Mouse (Mus musculus) lung, postnatal 14 days (tissue): ENCODE results near the gene Wdr4.
"Not testable (repeated sequence)": the region's sequence is repeated elsewhere in the genome, so short reads cannot be mapped to it uniquely, and the experiment has no call there.

ENCODE experiments used
- DNase-seq: peaks from one replicate; pipeline ENCODE4 v3.0.0; 2021

Gene Wdr4

GRCm38 (mm10) chr17:31519946-31520838, at the start of gene Wdr4, which contains the start of gene Ndufv3:
Gene Wdr4 (minus strand): TSS chr17:31519980.
Gene Ndufv3 (plus strand): TSS chr17:31520115.
- peak; percentile 99 for DNase-seq

GRCm38 (mm10) chr17:31566276-31566675, 46.5 kb upstream of the Wdr4 start:
- DNase-seq: no peak

GRCm38 (mm10) chr17:31565141-31566056, 45.6 kb upstream of the Wdr4 start:
- DNase-seq: peak; percentile 68

- DNase-seq: no peak
These were observed 45.0 kb upstream of the Wdr4 start for GRCm38 (mm10) chr17:31564858-31565140.

DNA sequence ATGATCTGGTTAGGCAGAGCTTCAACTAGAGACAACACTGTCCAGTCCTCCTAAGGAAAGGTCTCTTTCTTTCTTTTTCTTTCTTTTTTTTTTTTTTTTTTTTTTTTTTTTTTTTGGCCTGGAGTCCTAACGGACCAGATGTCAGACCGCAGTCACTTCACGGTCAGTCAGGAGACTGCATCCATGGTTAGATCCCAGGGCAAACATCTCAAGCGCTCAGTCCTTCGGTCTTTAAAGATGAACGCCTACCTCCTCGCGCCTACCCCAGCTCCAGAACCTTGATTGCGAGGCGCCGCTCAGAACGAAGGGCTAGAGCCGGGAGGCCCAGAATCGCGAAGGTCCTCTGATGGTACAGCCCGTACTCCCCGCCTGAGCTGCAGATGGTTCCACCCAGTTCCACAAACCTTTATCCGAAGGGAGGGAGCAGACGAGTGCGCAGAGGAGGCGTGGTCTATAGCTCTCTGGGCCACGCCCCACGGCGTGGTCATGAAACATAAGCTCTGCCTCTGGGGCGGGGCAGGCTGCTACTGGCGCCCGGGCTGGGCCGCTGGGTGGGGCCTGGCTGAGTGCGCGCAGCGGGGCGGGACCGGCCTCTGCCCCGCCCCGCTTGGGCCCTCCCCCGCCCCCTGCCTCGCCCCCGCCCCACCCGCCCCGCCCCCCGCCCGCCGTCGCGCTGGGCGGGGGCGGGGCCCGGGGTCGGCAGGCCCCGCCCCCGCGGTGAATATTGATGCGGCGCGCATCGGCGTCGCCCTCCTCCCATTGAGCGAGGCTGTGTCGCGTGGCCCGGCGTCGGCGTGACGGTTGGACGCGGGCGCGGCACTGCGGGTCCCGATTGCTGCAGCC, 44.5 kb upstream of the Wdr4 start, which contains the start of gene Pknox1:
Gene Pknox1, plus strand, starts transcription at position 720 of the 843 bp plus-strand sequence.
- DNase-seq: peak; percentile 98

DNA sequence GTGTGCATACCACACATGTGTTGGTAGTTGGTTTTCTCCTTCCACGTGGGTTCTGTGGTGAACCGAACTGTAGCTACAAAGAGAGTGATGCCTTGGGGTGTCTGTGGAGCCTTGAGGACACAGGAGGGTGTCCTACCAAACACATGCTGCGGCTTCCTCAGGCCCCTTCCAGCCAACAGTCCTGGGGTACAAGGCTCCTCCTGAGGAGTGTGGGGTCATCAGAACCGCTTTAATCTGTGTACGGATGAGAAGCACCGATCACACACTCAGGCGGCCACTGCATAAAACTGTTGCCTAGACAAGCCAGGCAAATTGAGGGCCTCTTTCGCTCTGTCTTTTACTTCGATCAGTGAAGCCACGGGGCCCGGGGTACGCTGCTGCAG, 43.8 kb upstream of the Wdr4 start:
- DNase-seq: peak; percentile 40

DNA sequence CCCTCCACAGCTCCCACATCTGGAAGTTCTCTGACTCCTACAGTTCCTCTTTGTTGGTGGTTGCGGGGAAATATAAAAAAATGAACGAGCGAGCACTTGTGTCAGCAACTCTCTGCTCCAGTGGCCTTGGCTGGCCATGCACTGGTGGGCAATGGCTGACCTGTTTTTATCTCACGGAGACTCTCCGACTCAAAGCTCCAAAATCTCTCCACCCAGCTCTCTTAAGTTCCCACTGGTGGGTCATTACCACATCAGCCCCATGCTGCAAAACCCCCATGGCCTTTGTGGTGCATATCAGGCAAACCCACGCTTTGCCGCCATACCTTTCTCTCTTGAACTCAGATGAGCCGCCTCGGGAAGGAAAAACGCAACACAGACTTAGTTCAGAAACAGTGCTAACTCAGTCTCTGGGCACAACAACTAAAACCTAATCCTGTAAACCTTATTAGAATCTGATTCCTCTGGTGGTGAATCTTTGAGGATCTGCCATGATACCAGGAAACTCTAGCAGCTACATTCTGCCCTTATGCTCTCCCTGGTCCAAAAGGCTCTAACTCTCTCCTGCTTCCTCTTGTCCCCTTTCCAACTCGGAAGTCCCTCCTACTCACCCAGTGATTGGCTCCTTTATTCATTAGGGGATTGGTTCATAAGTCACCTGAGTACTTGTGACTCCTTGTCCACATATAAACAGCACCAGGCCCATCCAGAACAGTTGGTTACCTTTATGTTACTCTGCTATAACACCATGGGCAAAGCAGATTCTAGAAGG, 39.4 kb upstream of the Wdr4 start:
- no peak for DNase-seq

DNA sequence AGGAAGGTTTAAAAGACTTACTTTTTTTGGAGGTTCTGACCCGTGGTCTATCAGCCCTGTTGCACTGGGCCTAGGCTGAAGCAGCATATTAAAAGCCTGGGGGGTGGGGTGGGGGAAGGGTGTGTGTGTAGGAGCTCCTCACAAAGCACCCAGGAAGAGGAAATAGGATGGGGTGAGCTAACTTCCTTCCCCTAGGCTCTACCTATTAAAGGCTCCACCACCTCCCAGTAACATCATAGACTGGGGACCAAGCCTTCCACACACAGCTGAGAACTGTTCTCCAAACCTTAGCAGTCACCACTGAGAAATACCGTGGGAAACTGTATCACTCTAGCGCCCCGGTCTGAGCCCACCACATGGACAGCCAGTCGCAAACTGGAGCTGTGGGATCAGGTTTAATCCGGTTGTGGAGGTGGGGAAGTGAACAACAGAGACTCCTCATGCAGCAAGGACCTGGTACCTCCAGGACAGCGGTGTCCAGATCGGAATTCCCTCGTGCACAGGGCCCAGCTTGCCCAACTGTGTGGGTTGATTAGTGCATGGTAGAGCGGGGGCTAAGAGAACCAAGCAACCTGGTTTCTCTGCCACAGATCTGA, 38.3 kb upstream of the Wdr4 start:
- no peak for DNase-seq

GRCm38 (mm10) chr17:31557124-31557880, 37.5 kb upstream of the Wdr4 start:
- peak; percentile 46 for DNase-seq

DNA sequence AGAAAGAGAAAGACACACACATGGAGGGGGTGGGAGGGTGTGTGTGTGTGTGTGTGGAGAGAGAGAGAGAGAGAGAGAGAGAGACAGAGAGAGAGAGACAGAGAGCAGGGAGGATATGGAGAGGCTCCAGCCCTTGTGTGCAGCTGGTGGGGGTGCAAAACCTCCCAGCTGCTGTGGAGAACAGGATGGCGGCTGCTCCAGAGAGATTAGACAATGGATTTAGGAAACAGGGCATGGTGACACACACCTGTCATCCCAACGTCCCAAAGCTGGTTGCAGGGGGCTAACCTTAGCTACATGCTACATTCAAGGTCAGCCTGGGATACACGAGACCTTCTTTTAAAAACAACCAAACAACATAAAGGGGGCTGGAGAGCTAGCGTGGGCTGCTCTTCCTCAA, 36.5 kb upstream of the Wdr4 start:
- no peak for DNase-seq

DNA sequence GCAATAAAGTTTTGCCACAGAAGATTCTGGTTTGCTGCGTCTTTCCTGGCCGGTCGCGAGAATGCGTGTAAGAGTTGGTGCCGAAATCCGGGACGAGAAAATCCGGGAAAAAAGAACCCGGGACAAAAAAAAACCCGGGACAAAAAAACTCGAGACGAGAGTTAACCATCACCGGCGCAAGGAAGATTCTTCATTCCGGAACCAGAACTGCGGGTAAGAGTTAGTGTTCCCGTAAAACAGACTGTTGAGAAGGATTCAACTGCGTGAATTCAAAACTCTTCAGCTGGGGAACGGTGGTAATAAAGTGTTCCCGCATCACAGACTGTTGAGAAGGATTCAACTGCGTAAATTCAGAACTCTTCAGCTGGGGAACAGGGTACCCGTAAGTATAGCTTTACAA, 32.8 kb upstream of the Wdr4 start:
- not testable (repeated sequence) for DNase-seq

- no peak for DNase-seq
These were observed 29.6 kb upstream of the Wdr4 start for GRCm38 (mm10) chr17:31549389-31549788.

DNA sequence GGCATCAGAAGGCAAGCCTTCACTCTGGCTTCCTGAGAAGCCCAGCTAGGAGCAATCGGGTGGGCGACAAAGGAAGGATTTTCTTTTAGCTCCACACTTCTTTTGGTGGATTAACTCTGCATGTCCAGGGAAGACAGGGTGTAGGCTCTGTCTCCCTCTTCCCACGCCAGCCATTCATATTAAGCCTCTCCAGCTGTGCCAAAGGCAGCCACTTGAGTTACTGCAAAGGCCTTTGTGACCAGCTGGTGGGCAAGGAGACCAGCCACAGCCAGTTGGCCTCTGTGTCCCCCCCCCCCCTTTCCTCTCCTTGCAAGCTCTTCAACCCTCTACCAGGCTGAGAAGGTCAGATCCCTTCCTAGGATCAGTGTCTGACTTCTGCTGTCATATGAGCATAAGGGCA, 28.2 kb upstream of the Wdr4 start:
- DNase-seq: no peak

DNA sequence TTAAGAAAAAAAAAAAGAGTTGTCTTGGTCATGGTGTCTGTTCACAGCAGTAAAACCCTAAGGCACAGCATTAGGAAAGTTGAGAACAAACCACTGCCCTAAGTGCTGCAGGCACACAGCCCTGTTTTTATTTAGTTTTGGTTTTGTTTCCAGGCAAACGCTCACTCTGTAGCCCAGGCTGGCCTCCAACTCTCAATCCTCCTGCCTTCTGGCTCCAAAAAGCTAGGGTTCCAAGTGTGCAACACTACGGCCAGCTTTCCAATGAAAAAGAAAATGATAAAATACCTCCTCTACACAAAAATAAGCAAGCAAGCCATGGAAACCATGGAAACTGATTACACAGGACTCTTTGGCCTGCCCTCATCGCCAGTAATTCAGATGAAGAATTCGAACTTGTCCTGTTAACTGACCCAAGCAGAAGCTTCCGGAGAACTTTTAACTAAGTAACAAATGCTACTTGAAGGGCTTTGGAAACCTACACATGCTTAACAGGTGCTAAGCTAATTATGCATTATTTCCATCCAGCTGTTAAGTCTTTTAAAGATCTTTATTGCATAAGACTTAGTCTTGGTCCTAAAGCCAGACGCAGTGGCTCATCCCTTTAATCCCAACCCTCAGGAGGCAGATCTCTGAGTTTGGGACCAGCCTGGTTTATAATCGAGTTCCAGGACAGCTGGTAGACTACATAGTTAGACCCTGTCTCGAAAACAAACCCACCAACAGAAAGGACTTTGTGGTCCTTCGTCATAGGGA, 26.8 kb upstream of the Wdr4 start:
- DNase-seq: no peak

DNA sequence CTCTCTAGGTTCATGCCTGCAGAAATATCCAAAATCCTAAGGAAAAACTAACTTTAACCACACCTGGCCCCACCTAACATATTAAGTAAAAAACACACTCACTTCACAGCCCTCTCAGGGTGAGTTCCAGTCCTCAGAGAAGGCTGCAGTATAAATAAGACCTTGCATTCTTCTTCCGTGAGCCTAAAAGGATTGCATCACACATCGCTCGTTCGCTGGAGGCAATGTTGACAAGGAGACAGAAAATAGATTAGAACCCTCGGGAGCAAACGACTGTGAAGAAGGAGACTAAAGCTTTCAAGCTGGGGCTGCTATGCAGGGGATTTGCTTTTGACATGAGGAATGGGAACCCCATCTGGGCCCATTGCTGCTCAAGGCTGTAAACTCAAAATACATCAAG, 23.8 kb upstream of the Wdr4 start:
- peak; percentile 16 for DNase-seq

GRCm38 (mm10) chr17:31541460-31541831, 21.7 kb upstream of the Wdr4 start:
- no peak for DNase-seq

- no peak for DNase-seq
These were observed 21.2 kb upstream of the Wdr4 start for GRCm38 (mm10) chr17:31540809-31541459.

- DNase-seq: peak; percentile 8
These were observed 20.3 kb upstream of the Wdr4 start for GRCm38 (mm10) chr17:31540101-31540500.

- peak; percentile 71 for DNase-seq
These were observed 16.3 kb upstream of the Wdr4 start for GRCm38 (mm10) chr17:31535871-31536629.
